Mouse (Mus musculus) kidney, embryonic 14.5 days (tissue): ENCODE measurements at regions not wholly inside any gene's neighbourhood (a gene's known extent, or its start where the extent isn't known, plus 50 kb on each side); places are given as distances from the start of the nearest gene placed in this dataset.

Source experiments
- ATAC-seq: fragments of 200-750 bp; cut with Nextera tagmentation; 2 replicates; pipeline ENCODE4 v1.8.0; 2017; ENCODE audit warnings: moderate number of reproducible peaks, mild to moderate bottlenecking, moderate TSS enrichment, moderate library complexity; ENCODE audit not compliant: low FRiP score, low TSS enrichment
- H3K27ac ChIP-seq: fragments of 300-500 bp; sonication (generic); 2 replicates; pipeline ENCODE4 v1.5.1; 2014; ENCODE audit warnings: low read depth, mild to moderate bottlenecking, low read length, moderate library complexity, mixed read lengths
- H3K27me3 ChIP-seq: fragments of 300-500 bp; sonication (generic); 2 replicates; pipeline ENCODE4 v1.6.1; 2014; ENCODE audit warnings: mild to moderate bottlenecking, low read length; ENCODE audit not compliant: control insufficient read depth, insufficient read depth
- H3K36me3 ChIP-seq: fragments of 300-500 bp; sonication (generic); 2 replicates; pipeline ENCODE4 v1.6.1; 2014; ENCODE audit warnings: low read length, mixed read lengths; ENCODE audit not compliant: control insufficient read depth, insufficient read depth
- H3K4me1 ChIP-seq: fragments of 300-500 bp; sonication (generic); 2 replicates; pipeline ENCODE4 v1.6.1; 2014; ENCODE audit warnings: low read length, mixed read lengths; ENCODE audit not compliant: control insufficient read depth, insufficient read depth
- H3K4me2 ChIP-seq: fragments of 300-500 bp; sonication (generic); replicated peaks from 2 replicates; pipeline ENCODE4 v1.6.1; 2014; ENCODE audit warnings: low read depth, mild to moderate bottlenecking, low read length
- H3K4me3 ChIP-seq: fragments of 300-500 bp; sonication (generic); 2 replicates; pipeline ENCODE4 v1.5.1; 2014; ENCODE audit warnings: mild to moderate bottlenecking, low read length
- H3K9ac ChIP-seq: fragments of 300-500 bp; sonication (generic); 2 replicates; pipeline ENCODE4 v1.6.1; 2014; ENCODE audit warnings: low read depth, mild to moderate bottlenecking, low read length, moderate library complexity
- H3K9me3 ChIP-seq: fragments of 300-500 bp; sonication (generic); 2 replicates; pipeline ENCODE4 v1.6.1; 2016; ENCODE audit warnings: low read length; ENCODE audit not compliant: control insufficient read depth
- WGBS: fragments of 180-500 bp; shearing (Covaris S2); extraction: QIAGEN DNeasy Blood & Tissue Kit; methylation state at CpG from one replicate; pipeline ENCODE4 v1.1.7; 2014; 5-methylcytosine and 5-hydroxymethylcytosine counted together

DNA sequence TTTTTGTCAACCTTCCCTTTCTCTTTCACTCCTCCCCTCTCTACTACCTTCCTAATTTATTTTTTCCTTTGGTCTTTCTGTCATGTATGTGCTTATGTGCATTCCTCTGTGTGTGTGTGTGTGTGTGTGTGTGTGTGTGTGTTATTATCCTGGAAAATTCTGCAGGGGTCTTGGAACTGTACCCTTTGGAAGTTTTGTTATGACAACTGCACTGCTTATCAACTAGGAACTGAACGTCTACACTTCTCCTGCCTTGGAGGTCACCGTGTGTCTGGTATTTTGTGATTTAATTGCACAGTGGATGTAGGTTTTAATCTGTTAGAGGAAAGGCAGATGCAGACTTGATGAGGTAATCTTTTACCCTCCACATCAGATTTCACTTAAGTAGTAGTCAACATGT is 836.8 kb upstream of the Adgrl2 start:
- Histone ChIP-seq H3K4me2 (no peak overlapping the region), H3K27ac (no peak overlapping the region), H3K9ac (no peak overlapping the region), H3K9me3 (no peaks in the 10 kb centered on the region), H3K4me3 (no peak overlapping the region), H3K27me3 (no peaks in the 10 kb centered on the region), H3K36me3 (no peaks in the 10 kb centered on the region), H3K4me1 (no peaks in the 10 kb centered on the region)
- 45% methylated on average over 2 of the region's 2 CpGs for WGBS
- no peak for ATAC-seq

DNA sequence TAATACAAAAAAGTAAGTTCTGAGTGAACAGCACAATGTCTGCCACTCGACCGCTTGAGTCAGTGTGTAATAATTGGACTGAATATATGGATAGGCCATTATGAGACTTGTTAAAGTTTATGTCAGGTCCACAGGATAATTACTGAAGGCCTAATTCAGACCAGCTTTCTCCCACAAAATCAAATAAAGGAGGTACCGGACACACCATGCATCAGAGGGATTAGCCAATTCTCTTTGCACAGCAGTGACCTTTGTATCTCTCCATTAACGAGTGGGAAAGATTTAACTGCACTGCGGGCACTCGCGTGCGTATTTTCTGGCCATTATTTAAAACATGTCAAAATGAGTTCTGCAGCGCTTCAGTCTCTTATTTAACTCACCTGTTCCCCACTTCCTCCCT is 836.4 kb upstream of the Adgrl2 start:
- no peak for ATAC-seq
- Histone ChIP-seq H3K9me3 (no peaks in the 10 kb centered on the region), H3K4me3 (no peak overlapping the region), H3K4me1 (no peaks in the 10 kb centered on the region), H3K36me3 (no peaks in the 10 kb centered on the region), H3K27me3 (no peaks in the 10 kb centered on the region), H3K9ac (no peak overlapping the region), H3K4me2 (no peak overlapping the region), H3K27ac (no peak overlapping the region)
- 50% methylated on average over 9 of the region's 9 CpGs for WGBS

DNA sequence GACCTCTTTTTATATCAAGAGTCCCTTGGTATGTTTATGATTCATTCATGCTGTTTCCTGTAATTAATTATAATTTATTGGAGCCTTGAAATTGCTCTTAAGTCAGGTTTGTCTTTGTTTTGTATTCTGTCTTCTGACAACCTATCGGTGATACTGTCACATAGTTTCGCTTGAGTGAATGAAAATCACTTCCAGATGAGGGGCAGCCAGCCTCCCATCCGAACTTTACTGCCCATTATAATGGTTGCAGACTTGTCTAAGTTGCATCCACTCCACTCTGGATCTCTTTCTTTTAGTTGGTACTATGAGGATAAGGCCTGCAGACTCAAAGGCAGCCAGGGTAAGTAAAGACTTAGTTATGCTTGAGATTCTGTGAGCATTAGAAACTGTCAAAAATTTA is 830.3 kb upstream of the Adgrl2 start:
- Histone ChIP-seq H3K27me3 (no peaks in the 10 kb centered on the region), H3K9me3 (no peaks in the 10 kb centered on the region), H3K36me3 (no peaks in the 10 kb centered on the region), H3K4me2 (no peak overlapping the region), H3K9ac (no peak overlapping the region), H3K4me3 (no peak overlapping the region), H3K27ac (no peak overlapping the region; the same call in 1 of the 2 replicates), H3K4me1 (no peaks in the 10 kb centered on the region)
- 43% methylated on average over 3 of the region's 3 CpGs for WGBS
- ATAC-seq = no peak

DNA sequence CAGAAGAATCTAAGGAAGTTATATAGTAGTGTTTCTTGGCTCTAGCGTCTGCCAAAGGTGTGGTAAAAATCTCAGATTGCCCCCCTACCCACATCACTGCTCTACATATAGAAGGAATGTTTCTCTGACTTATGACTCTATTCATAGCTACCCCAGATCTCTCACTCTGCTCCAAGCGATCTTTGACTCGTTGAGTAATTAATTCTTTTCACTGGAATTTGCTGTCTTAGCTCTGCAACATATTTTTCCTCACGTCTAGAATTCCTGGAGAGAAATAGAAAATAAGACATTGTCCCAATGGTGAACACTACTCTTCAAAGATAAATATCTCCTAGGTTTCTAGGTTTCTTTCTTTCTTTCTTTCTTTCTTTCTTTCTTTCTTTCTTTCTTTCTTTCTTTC is 829.5 kb upstream of the Adgrl2 start:
- Histone ChIP-seq H3K4me3 (no peak overlapping the region), H3K36me3 (no peaks in the 10 kb centered on the region), H3K27ac (no peak overlapping the region), H3K27me3 (no peaks in the 10 kb centered on the region), H3K9me3 (no peaks in the 10 kb centered on the region), H3K4me2 (no peak overlapping the region), H3K4me1 (no peaks in the 10 kb centered on the region), H3K9ac (no peak overlapping the region)
- WGBS = 49% methylated on average over 4 of the region's 4 CpGs
- ATAC-seq = no peak

DNA sequence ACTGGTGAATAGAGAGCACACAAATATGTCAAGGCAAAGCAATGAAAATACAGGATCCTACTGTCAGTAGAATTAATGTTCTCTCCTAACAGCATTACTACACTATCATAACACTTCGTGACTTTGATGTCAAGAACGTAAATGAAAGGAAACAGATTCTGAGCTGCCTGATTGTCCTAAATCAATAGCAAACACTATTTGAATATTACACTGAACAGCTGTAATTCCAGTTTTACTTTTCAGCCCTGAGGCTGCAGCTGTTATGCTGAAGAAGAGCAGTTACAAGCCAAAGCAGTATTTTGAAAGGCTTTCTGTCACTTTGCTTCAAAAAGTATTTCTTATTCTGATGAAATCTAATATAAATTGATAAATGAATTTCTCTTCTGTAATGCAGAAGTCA is 828.7 kb upstream of the Adgrl2 start:
- WGBS = 56% methylated on average over 2 of the region's 2 CpGs
- no peak overlapping the region for H3K27ac ChIP-seq
- H3K9ac ChIP-seq = no peak overlapping the region
- H3K9me3 ChIP-seq = no peaks in the 10 kb centered on the region
- no peaks in the 10 kb centered on the region for H3K4me1 ChIP-seq
- no peak overlapping the region for H3K4me2 ChIP-seq
- H3K36me3 ChIP-seq = no peaks in the 10 kb centered on the region
- no peak for ATAC-seq
- no peaks in the 10 kb centered on the region for H3K27me3 ChIP-seq
- no peak overlapping the region for H3K4me3 ChIP-seq

DNA sequence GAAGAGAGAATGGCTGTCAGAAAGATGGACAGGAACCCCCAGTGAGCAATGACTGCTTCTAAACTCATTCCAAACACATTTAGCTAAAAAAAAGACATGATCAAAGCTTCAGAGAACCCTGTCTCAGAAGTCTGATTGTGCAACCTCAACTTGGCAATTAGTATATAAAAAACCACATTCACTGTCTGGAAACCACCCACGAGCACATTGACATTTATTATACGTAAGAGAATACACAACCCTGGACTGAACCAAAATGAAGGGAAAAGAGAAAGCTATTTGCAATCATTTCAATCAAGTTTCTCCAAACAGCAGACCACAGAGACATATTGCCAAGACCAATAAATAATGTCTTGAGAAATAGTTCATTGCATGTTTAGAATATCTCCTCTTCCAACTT is 820.7 kb upstream of the Adgrl2 start:
- ATAC-seq = peak; percentile 71; the same call in 1 of the 2 replicates
- Histone ChIP-seq H3K4me1 (no peaks in the 10 kb centered on the region), H3K4me2 (no peak overlapping the region), H3K4me3 (no peak overlapping the region), H3K27ac (no peak overlapping the region), H3K9me3 (no peaks in the 10 kb centered on the region), H3K9ac (no peak overlapping the region), H3K27me3 (no peaks in the 10 kb centered on the region), H3K36me3 (no peaks in the 10 kb centered on the region)
- WGBS = 60% methylated on average over 2 of the region's 2 CpGs

DNA sequence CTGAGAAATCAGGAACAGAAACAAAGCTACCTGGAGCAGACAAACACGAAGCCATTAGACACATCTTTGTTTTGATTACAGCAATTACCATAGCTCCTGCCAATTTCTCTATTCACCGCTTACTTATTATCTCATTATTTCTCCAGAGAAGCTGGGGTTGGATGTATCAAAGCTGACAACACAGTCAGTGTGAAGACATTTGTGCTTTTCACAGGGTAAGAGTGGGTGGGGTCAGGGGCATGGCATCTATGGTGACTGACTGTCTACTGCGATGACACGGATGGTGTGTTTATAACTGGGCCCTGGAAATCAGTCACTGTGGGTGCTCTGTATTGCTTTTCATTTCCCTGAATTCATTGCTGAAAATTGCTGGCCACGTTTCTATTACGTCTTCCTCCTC is 815.0 kb upstream of the Adgrl2 start:
- H3K4me3 ChIP-seq = no peak overlapping the region
- H3K4me1 ChIP-seq = no peaks in the 10 kb centered on the region
- no peak overlapping the region for H3K9ac ChIP-seq
- no peaks in the 10 kb centered on the region for H3K36me3 ChIP-seq
- H3K27me3 ChIP-seq = no peaks in the 10 kb centered on the region
- H3K27ac ChIP-seq = no peak overlapping the region
- no peak for ATAC-seq
- WGBS = 66% methylated on average over 6 of the region's 6 CpGs
- H3K9me3 ChIP-seq = no peaks in the 10 kb centered on the region
- H3K4me2 ChIP-seq = no peak overlapping the region

DNA sequence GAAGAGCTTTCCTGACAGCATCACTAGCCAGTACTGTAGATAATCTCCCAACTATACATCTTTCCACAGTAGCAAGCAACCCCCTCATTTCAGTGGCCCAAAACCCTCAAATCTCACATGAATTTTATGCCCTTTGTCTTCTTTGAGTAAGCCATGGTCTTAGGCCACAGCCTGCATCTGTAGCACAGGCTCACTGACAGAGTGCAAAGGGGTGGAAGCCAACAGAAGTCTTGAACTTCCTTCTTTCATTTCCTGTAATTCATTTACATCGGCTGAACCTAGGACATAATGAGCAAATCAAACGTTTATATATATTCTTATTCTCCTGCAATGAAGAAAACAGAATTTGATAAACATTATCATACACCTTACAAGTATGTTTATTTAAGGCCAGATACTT is 805.8 kb upstream of the Adgrl2 start:
- Histone ChIP-seq H3K4me3 (no peak overlapping the region), H3K4me2 (no peak overlapping the region), H3K4me1 (no peaks in the 10 kb centered on the region), H3K27ac (no peak overlapping the region), H3K9me3 (no peaks in the 10 kb centered on the region), H3K9ac (no peak overlapping the region), H3K36me3 (no peaks in the 10 kb centered on the region), H3K27me3 (no peaks in the 10 kb centered on the region)
- WGBS = 77% methylated on average over 2 of the region's 2 CpGs
- no peak for ATAC-seq

DNA sequence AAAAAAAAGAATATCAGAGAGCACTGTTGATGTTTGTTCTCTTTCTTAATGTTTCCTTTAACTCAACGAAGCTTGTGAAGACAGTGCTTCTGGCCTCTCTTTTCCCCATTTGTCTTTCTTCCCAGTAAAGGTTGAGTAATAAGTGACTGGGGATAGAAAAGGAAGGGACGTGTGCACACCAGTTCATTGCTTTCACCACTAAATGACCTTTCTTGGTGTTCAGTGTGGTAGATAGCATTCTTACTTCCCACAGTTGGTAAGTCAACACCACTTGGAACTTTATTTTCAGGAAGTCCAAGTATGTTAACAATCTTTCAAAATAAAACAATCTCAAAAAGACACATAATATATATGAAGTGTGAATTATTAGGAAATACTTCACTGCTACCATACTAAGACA is 801.2 kb upstream of the Adgrl2 start:
- Histone ChIP-seq H3K27ac (no peak overlapping the region), H3K27me3 (no peaks in the 10 kb centered on the region), H3K4me3 (no peak overlapping the region), H3K4me1 (no peaks in the 10 kb centered on the region), H3K4me2 (no peak overlapping the region), H3K36me3 (no peaks in the 10 kb centered on the region), H3K9me3 (no peaks in the 10 kb centered on the region), H3K9ac (no peak overlapping the region)
- 75% methylated on average over 2 of the region's 2 CpGs for WGBS
- ATAC-seq = no peak

DNA sequence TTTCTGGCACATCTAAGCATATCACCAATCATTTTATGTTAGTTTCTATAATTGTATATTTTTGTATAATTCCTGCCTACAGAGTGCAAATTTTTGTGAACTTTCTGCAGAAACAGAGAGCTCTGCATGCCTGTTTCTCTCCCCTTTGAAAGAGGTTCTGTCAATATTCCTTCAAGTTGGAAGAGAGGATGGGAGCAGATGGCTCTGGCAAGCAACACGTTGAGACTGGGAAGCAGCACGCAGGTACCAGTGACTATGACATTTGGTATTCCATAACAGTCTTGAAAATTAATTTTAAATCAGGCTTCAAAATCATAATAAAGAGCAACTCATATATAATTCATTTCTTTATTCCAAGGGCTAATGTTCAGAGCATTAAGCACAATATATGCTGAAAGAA is 795.7 kb upstream of the Adgrl2 start:
- no peaks in the 10 kb centered on the region for H3K9me3 ChIP-seq
- no peaks in the 10 kb centered on the region for H3K36me3 ChIP-seq
- no peak for ATAC-seq
- WGBS = 89% methylated on average over 2 of the region's 2 CpGs
- H3K27me3 ChIP-seq = no peaks in the 10 kb centered on the region
- H3K27ac ChIP-seq = no peak overlapping the region
- no peaks in the 10 kb centered on the region for H3K4me1 ChIP-seq
- H3K4me3 ChIP-seq = no peak overlapping the region
- H3K9ac ChIP-seq = no peak overlapping the region
- no peak overlapping the region for H3K4me2 ChIP-seq
